Mouse (Mus musculus): ENCODE measurements around the gene Kcnj16. TPM values are rescaled to one million over a fixed set of nuclear protein-coding genes. Genes with fewer than 3 reads are reported as not detected.

The Kcnj16 gene
- polyA plus RNA-seq, 1 experiment = 3.3 TPM

- no peak for DNase-seq (ENCODE audit: low read depth in 1 of 2, low spot score in 2 of 2)
- Histone ChIP-seq H3K4me1 (ENCODE audit: control insufficient read depth, insufficient read depth, insufficient read length) (no peaks in the 10 kb centered on the region), H3K27me3 (ENCODE audit: control insufficient read depth, insufficient read depth, low read length) (no peaks in the 10 kb centered on the region), H3K27ac (ENCODE audit: insufficient read depth, low read length) (no peak overlapping the region), H3K36me3 (ENCODE audit: control insufficient read depth, insufficient read depth, low read length) (no peaks in the 10 kb centered on the region), H3K4me3 (ENCODE audit: extremely low read depth, insufficient read depth, insufficient read length) (no peak overlapping the region)
- WGBS = 82% methylated on average over 8 of the region's 8 CpGs
- TF ChIP-seq POLR2A (IDR thresholded peaks at IDR 0.05; ENCODE audit: low read depth, low read length) (no peak), CTCF (IDR thresholded peaks at IDR 0.05; ENCODE audit: extremely low read depth, insufficient read depth, insufficient read length, insufficient replicate concordance) (no peak)
These were observed 87.3 kb downstream of the Kcnj16 start for GRCm38 (mm10) chr11:111054854-111055822.

- Histone ChIP-seq H3K27me3 (ENCODE audit: control insufficient read depth, insufficient read depth, low read length) (no peaks in the 10 kb centered on the region), H3K36me3 (ENCODE audit: control insufficient read depth, insufficient read depth, low read length) (no peaks in the 10 kb centered on the region), H3K4me3 (ENCODE audit: extremely low read depth, insufficient read depth, insufficient read length) (no peak overlapping the region), H3K27ac (ENCODE audit: insufficient read depth, low read length) (no peak overlapping the region), H3K4me1 (ENCODE audit: control insufficient read depth, insufficient read depth, insufficient read length) (no peaks in the 10 kb centered on the region)
- no peak for TF ChIP-seq POLR2A (IDR thresholded peaks at IDR 0.05; ENCODE audit: low read depth, low read length)
- no peak for TF ChIP-seq CTCF (IDR thresholded peaks at IDR 0.05; ENCODE audit: extremely low read depth, insufficient read depth, insufficient read length, insufficient replicate concordance)
- WGBS = 43% methylated on average over 13 of the region's 13 CpGs
- DNase-seq (ENCODE audit: low read depth in 1 of 2, low spot score in 2 of 2) = no peak
These were observed 88.2 kb downstream of the Kcnj16 start for GRCm38 (mm10) chr11:111056030-111056429.

- H3K4me3 ChIP-seq (ENCODE audit: extremely low read depth, insufficient read depth, insufficient read length) = no peak overlapping the region
- DNase-seq (ENCODE audit: low read depth in 1 of 2, low spot score in 2 of 2) = no peak
- no peak for TF ChIP-seq POLR2A (IDR thresholded peaks at IDR 0.05; ENCODE audit: low read depth, low read length)
- 92% methylated on average over 4 of the region's 4 CpGs for WGBS
- no peaks in the 10 kb centered on the region for H3K4me1 ChIP-seq (ENCODE audit: control insufficient read depth, insufficient read depth, insufficient read length)
- H3K36me3 ChIP-seq (ENCODE audit: control insufficient read depth, insufficient read depth, low read length) = no peaks in the 10 kb centered on the region
- H3K27me3 ChIP-seq (ENCODE audit: control insufficient read depth, insufficient read depth, low read length) = no peaks in the 10 kb centered on the region
- no peak overlapping the region for H3K27ac ChIP-seq (ENCODE audit: insufficient read depth, low read length)
These were observed 89.6 kb downstream of the Kcnj16 start for GRCm38 (mm10) chr11:111057435-111057834.

- H3K4me3 ChIP-seq (ENCODE audit: extremely low read depth, insufficient read depth, insufficient read length) = no peak overlapping the region
- H3K27ac ChIP-seq (ENCODE audit: insufficient read depth, low read length) = no peak overlapping the region
- H3K36me3 ChIP-seq (ENCODE audit: control insufficient read depth, insufficient read depth, low read length) = no peaks in the 10 kb centered on the region
- H3K4me1 ChIP-seq (ENCODE audit: control insufficient read depth, insufficient read depth, insufficient read length) = no peaks in the 10 kb centered on the region
- DNase-seq (ENCODE audit: low read depth in 1 of 2, low spot score in 2 of 2) = no peak
- no peaks in the 10 kb centered on the region for H3K27me3 ChIP-seq (ENCODE audit: control insufficient read depth, insufficient read depth, low read length)
- TF ChIP-seq POLR2A (IDR thresholded peaks at IDR 0.05; ENCODE audit: low read depth, low read length) = no peak
- no peak for TF ChIP-seq CTCF (IDR thresholded peaks at IDR 0.05; ENCODE audit: extremely low read depth, insufficient read depth, insufficient read length, insufficient replicate concordance)
These were observed 91.6 kb downstream of the Kcnj16 start for GRCm38 (mm10) chr11:111059440-111059839.

GRCm38 (mm10) chr11:111060216-111060615 lies 92.4 kb downstream of the Kcnj16 start:
- TF ChIP-seq CTCF (IDR thresholded peaks at IDR 0.05; ENCODE audit: extremely low read depth, insufficient read depth, insufficient read length, insufficient replicate concordance) = no peak
- no peaks in the 10 kb centered on the region for H3K27me3 ChIP-seq (ENCODE audit: control insufficient read depth, insufficient read depth, low read length)
- WGBS = 80% methylated on average over 5 of the region's 5 CpGs
- no peaks in the 10 kb centered on the region for H3K36me3 ChIP-seq (ENCODE audit: control insufficient read depth, insufficient read depth, low read length)
- no peak for DNase-seq (ENCODE audit: low read depth in 1 of 2, low spot score in 2 of 2)
- H3K27ac ChIP-seq (ENCODE audit: insufficient read depth, low read length) = no peak overlapping the region
- no peak overlapping the region for H3K4me3 ChIP-seq (ENCODE audit: extremely low read depth, insufficient read depth, insufficient read length)
- no peaks in the 10 kb centered on the region for H3K4me1 ChIP-seq (ENCODE audit: control insufficient read depth, insufficient read depth, insufficient read length)

- TF ChIP-seq CTCF (IDR thresholded peaks at IDR 0.05; ENCODE audit: extremely low read depth, insufficient read depth, insufficient read length, insufficient replicate concordance) (peak; percentile 15; the same call in 1 of the 2 replicates), POLR2A (IDR thresholded peaks at IDR 0.05; ENCODE audit: low read depth, low read length) (no peak)
- 1% methylated on average over 25 of the region's 25 CpGs for WGBS
- no peaks in the 10 kb centered on the region for H3K27me3 ChIP-seq (ENCODE audit: control insufficient read depth, insufficient read depth, low read length)
- peak; percentile 15 to 30 for DNase-seq (ENCODE audit: low read depth in 1 of 2, low spot score in 2 of 2)
- peak overlapping the region; percentile 46 for H3K4me3 ChIP-seq (ENCODE audit: extremely low read depth, insufficient read depth, insufficient read length)
- H3K27ac ChIP-seq (ENCODE audit: insufficient read depth, low read length) = no peak overlapping the region
- H3K36me3 ChIP-seq (ENCODE audit: control insufficient read depth, insufficient read depth, low read length) = no peaks in the 10 kb centered on the region
- H3K4me1 ChIP-seq (ENCODE audit: control insufficient read depth, insufficient read depth, insufficient read length) = peaks cover 4% of the 10 kb centered on the region; the same call in 1 of the 2 replicates
These were observed 97.1 kb downstream of the Kcnj16 start for GRCm38 (mm10) chr11:111064751-111065527.
